Mouse (Mus musculus) embryonic facial prominence, embryonic 12.5 days (tissue): Measurements from ENCODE around the gene St3gal2. TPM values are rescaled to one million over a fixed set of nuclear protein-coding genes. Genes with fewer than 3 reads are reported as not detected.
"Not testable (repeated sequence)": the region's sequence is repeated elsewhere in the genome, so short reads cannot be mapped to it uniquely, and the experiment has no call there.

ENCODE experiments used
- ATAC-seq: fragments of 200-750 bp; cut with Nextera tagmentation; 2 replicates; pipeline ENCODE4 v1.8.0; 2017; ENCODE audit not compliant: insufficient number of reproducible peaks, insufficient read depth, low FRiP score, low TSS enrichment
- H3K27ac ChIP-seq: fragments of 300-500 bp; sonication (generic); 2 replicates; pipeline ENCODE4 v1.5.1; 2016; ENCODE audit warnings: mild to moderate bottlenecking
- H3K27me3 ChIP-seq: fragments of 300-500 bp; sonication (generic); 2 replicates; pipeline ENCODE4 v1.6.1; 2016; ENCODE audit warnings: mild to moderate bottlenecking, moderate library complexity
- H3K36me3 ChIP-seq: fragments of 300-500 bp; sonication (generic); 2 replicates; pipeline ENCODE4 v1.6.1; 2016; ENCODE audit warnings: mild to moderate bottlenecking
- H3K4me1 ChIP-seq: fragments of 300-500 bp; sonication (generic); 2 replicates; pipeline ENCODE4 v1.6.1; 2016
- H3K4me2 ChIP-seq: fragments of 300-500 bp; sonication (generic); replicated peaks from 2 replicates; pipeline ENCODE4 v1.6.1; 2016; ENCODE audit warnings: mild to moderate bottlenecking, moderate library complexity
- H3K4me3 ChIP-seq: fragments of 300-500 bp; sonication (generic); 2 replicates; pipeline ENCODE4 v1.5.1; 2016; ENCODE audit warnings: mild to moderate bottlenecking
- H3K9ac ChIP-seq: fragments of 300-500 bp; sonication (generic); 2 replicates; pipeline ENCODE4 v1.6.1; 2016; ENCODE audit warnings: mild to moderate bottlenecking, moderate library complexity
- H3K9me3 ChIP-seq: fragments of 300-500 bp; sonication (generic); 2 replicates; pipeline ENCODE4 v1.6.1; 2016; ENCODE audit warnings: mild to moderate bottlenecking, moderate library complexity
- WGBS: fragments of 180-500 bp; shearing (Covaris S2); methylation state at CpG from one replicate; pipeline ENCODE4 v1.1.7; 2016; 5-methylcytosine and 5-hydroxymethylcytosine counted together
- polyA plus RNA-seq: library from polyadenylated mRNA; unstranded; fragments of >200 nt; fragmentation: Nextera tagmentation; extraction: Ambion mirVana; gene quantifications from 2 replicates; pipeline ENCODE4 v1.2.1, GENCODE M21; 2016

Gene St3gal2
- polyA plus RNA-seq, 1 experiment from 2014 or later: 45.5 TPM

DNA sequence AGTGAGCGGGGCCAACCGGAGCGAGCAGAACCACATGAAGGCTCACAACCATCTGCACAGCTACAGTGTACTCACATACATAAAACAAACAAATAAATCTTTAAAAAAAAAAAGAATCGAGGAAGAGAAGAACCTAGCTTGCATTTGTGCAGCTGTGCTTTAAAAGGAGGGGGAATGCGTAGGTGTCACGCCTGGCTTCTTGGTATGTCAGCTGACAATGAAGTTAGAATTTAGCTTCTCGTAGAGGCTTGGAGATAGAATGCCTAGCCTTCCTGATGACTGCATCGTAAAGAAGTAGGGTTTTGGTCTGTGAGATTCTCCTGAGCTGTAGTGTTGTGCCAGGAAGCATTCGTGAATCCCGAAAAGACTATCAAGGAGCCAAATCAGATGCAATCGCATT lies 1.7 kb upstream of the St3gal2 start:
- no peak overlapping the region for H3K9ac ChIP-seq
- no peak overlapping the region for H3K4me3 ChIP-seq
- WGBS: 91% methylated on average over 11 of the region's 11 CpGs
- 0 out of 2 replicates have a peak, but pooled peaks cover 2% of the 10 kb centered on the region for H3K36me3 ChIP-seq
- H3K27me3 ChIP-seq: no peaks in the 10 kb centered on the region
- no peak overlapping the region for H3K27ac ChIP-seq
- no peaks in the 10 kb centered on the region for H3K9me3 ChIP-seq
- H3K4me1 ChIP-seq: peaks cover 19% of the 10 kb centered on the region
- no peak overlapping the region for H3K4me2 ChIP-seq
- no peak for ATAC-seq

DNA sequence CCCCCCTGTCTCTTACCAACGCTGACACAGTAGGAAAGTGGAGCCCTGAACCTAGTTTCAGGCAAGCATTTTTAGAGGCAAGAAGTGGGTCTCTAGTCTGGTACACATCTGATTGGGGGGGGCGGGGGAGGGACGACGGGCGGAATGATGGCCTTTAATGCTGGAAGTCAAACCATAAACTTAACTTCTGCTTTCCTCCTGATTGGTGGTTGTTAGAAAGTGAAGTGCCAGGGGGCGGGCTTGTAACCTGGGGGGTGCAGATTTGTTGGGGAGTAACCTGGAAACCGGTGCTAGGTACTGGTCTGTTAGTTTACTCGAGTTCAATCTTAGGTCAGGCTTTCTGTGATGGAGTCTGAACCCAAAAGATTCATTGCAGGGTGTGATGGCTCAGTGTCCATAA lies 1.3 kb upstream of the St3gal2 start:
- 68% methylated on average over 8 of the region's 8 CpGs for WGBS
- no peak overlapping the region for H3K9ac ChIP-seq
- H3K9me3 ChIP-seq: no peaks in the 10 kb centered on the region
- H3K27ac ChIP-seq: no peak overlapping the region
- ATAC-seq: no peak
- H3K36me3 ChIP-seq: 0 out of 2 replicates have a peak, but pooled peaks cover 2% of the 10 kb centered on the region
- no peak overlapping the region for H3K4me3 ChIP-seq
- no peaks in the 10 kb centered on the region for H3K27me3 ChIP-seq
- peaks cover 19% of the 10 kb centered on the region for H3K4me1 ChIP-seq
- no peak overlapping the region for H3K4me2 ChIP-seq

DNA sequence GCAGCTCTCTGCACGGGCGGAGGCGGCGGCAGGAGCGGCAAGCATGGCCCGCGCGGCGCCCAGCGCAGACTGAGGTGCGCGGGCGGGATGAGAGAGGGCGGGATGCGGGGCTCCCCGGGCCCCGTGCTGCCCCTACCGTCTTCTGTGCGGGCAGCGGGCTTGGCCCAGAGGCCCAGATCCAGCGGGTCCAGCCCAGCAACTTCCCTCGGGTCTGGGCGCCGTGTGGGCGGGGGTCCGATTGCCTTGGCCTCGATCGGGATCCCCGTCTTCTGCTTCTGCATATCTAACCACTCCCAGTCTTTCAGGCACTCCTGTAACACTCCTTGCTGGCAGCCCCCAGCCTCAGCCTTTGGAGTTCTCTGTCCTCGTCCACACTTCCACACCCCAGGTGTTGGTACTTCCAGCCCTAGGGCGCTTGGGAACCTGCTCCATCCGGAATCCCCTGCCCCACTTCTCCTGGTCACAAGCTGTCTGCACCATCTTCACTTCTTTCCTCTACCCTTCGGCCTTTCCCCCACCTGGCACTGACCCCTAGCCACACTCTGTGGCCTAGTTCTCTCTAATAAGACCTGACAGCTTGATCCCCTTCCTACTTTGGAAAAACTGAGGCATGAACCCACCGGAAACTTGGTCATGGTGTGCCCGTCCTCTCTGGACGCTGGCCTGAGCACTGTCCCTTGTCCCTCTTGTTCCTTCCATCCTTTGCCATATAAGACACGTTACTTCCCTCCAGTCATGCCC lies 480 bp downstream of the St3gal2 start:
- Histone ChIP-seq H3K4me3 (peak overlapping the region; percentile 79), H3K4me2 (peak overlapping the region; percentile 90), H3K27me3 (no peaks in the 10 kb centered on the region), H3K36me3 (0 out of 2 replicates have a peak, but pooled peaks cover 2% of the 10 kb centered on the region), H3K9ac (peak overlapping the region; percentile 96), H3K27ac (peak overlapping the region; percentile 92), H3K4me1 (peaks cover 19% of the 10 kb centered on the region), H3K9me3 (no peaks in the 10 kb centered on the region)
- ATAC-seq: peak; percentile 68; the same call in 1 of the 2 replicates
- WGBS: 2% methylated on average over 19 of the region's 37 CpGs

DNA sequence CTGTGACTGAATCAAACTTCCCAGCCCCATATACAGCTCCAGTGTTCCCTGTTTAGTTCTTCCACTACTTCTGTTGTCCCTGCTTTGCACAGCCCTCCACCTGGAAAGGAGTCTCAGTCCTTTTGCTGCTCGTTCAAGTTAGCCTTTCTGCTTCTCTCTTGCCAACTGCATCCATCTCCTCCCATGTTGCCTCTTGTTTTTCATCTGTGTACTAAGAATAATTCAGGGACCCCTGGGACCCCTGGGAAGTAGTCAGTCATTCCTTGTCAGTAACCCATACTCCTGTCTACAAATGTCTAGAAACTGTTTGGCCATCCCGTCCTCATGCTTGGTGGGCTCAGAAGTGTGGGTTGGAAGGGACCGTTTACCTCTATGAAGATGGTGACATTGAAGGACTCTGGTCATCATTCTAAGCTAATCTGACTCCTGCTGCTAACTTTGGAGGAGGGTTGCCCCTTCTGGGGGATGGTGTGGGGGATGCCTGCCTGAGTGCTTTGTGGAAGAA lies 1.1 kb downstream of the St3gal2 start:
- Histone ChIP-seq H3K27me3 (no peaks in the 10 kb centered on the region), H3K9me3 (no peaks in the 10 kb centered on the region), H3K36me3 (0 out of 2 replicates have a peak, but pooled peaks cover 2% of the 10 kb centered on the region), H3K4me2 (peak overlapping the region; percentile 90), H3K4me3 (peak overlapping the region; percentile 79), H3K9ac (peak overlapping the region; percentile 96), H3K27ac (peak overlapping the region; percentile 92), H3K4me1 (peaks cover 19% of the 10 kb centered on the region)
- 9% methylated on average over 3 of the region's 3 CpGs for WGBS
- ATAC-seq: no peak

DNA sequence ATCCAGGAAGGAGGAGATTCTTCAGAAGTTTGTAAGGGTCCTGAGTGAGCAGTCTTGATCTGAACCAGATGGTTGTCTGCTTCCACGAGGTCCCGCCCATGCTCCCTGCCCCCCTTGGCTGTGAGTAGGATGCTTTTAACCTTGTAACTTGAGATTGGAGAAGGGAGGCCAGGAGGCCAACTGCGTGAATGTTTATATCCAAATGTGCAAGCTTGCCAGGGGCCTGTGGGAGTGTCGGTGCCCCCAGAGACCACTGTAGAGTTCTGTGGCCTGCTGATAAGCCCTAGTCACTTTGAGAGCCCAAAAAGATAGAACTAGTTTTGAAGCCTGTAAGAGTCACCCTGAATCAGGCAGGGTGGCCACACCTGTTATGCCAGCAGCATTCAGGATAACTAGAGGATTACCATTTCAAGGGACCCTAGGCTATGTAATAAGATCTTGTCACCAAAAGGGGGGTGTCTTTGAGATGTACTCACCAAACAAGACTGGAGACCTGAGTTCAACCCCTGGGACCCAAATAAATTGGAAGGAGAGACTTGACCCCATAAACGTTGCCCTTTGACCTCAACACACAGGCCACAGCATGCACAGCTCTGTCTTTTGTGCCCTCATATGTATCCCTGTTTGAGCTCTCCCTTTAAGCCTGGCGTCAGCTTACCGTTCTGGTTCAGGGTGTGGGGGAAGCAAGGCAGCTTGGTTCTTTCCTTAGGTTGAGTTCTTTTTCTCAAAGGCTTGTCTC lies 1.9 kb downstream of the St3gal2 start:
- H3K27ac ChIP-seq: peak overlapping the region; percentile 92
- no peaks in the 10 kb centered on the region for H3K27me3 ChIP-seq
- peak overlapping the region; percentile 79 for H3K4me3 ChIP-seq
- H3K36me3 ChIP-seq: 0 out of 2 replicates have a peak, but pooled peaks cover 2% of the 10 kb centered on the region
- no peak for ATAC-seq
- H3K9me3 ChIP-seq: no peaks in the 10 kb centered on the region
- H3K9ac ChIP-seq: peak overlapping the region; percentile 96; the same call in 1 of the 2 replicates
- peak overlapping the region; percentile 90 for H3K4me2 ChIP-seq
- peaks cover 24% of the 10 kb centered on the region for H3K4me1 ChIP-seq
- WGBS: 5% methylated on average over 7 of the region's 7 CpGs

DNA sequence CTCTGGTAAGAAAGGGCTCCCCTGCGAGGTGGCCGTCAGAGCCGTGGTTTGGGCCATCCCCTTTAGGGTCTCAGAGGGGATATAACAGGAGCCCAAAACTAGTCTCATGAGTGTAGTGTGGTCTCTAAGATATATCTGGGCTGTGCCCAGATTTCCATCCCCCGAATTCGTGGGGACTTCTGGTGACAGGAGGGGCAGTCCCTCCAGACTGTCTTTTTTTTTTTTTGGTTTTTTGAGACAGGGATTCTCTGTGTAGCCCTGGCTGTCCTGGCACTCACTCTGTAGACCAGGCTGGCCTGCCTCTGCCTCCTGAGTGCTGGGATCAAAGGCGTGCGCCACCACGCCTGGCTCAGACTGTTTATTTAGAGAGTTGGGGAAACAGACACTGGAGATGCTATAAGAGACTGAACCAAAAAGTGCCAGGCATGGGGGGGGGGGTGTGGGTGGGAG lies 6.0 kb downstream of the St3gal2 start:
- H3K4me1 ChIP-seq: peaks cover 25% of the 10 kb centered on the region
- 90% methylated on average over 8 of the region's 8 CpGs for WGBS

DNA sequence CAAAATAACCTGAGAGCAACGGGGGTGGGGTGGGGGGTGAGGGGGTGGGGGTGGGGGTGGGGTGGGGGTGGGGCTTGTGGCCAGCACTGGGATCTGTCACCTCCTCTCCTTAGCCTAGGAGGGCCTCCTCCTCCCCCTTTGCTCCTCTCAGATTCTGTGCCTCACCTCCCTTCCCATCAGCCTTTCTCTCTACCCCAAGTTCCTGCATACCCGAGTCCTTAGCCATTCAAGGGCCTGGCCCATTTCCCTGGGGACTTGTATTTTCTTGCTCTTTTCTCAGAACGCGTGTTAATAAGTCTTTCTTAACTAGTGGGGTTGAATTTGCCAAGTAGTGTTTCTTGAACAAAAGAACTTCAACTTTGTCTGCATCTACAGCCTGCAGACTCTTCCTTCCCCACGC lies 7.0 kb downstream of the St3gal2 start:
- Histone ChIP-seq H3K9me3 (no peaks in the 10 kb centered on the region), H3K4me3 (no peak overlapping the region), H3K4me1 (peaks cover 15% of the 10 kb centered on the region), H3K27ac (no peak overlapping the region), H3K4me2 (no peak overlapping the region), H3K27me3 (no peaks in the 10 kb centered on the region), H3K36me3 (peaks cover 10% of the 10 kb centered on the region; the same call in 1 of the 2 replicates), H3K9ac (no peak overlapping the region)
- WGBS: 52% methylated on average over 5 of the region's 5 CpGs
- ATAC-seq: no peak

More for the DNA sequence above, 6.0 kb downstream of the St3gal2 start:
- H3K4me3 ChIP-seq: no peak overlapping the region
- H3K9me3 ChIP-seq: no peaks in the 10 kb centered on the region
- no peak overlapping the region for H3K27ac ChIP-seq
- peaks cover 9% of the 10 kb centered on the region; the same call in 1 of the 2 replicates for H3K36me3 ChIP-seq
- no peak overlapping the region for H3K9ac ChIP-seq
- H3K27me3 ChIP-seq: no peaks in the 10 kb centered on the region
- H3K4me2 ChIP-seq: no peak overlapping the region
- ATAC-seq: no peak

DNA sequence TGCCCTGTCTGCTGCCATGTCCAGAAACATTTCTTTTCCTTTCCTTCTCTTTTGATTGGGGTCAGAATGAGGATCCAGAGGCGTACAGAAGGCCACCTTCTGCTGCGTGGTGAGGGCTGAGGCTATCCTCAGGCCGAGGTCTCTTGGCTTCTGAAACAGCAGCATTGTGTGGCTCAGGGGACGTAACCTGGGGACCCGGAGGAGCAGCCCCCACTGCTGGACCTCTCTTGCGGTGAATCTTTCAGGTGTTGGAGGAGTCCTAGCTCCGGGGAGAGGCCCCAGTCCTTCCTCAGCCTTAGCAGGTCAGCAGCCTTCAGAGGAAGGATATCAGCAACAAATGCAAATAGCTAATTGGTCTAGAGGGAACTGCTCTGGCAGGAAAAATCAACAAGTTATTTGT lies 8.7 kb downstream of the St3gal2 start:
- ATAC-seq: no peak
- Histone ChIP-seq H3K4me3 (no peak overlapping the region), H3K36me3 (peaks cover 8% of the 10 kb centered on the region; the same call in 1 of the 2 replicates), H3K27ac (no peak overlapping the region), H3K9me3 (no peaks in the 10 kb centered on the region), H3K4me2 (no peak overlapping the region), H3K27me3 (no peaks in the 10 kb centered on the region), H3K9ac (no peak overlapping the region), H3K4me1 (peaks cover 10% of the 10 kb centered on the region; the same call in 1 of the 2 replicates)
- 82% methylated on average over 7 of the region's 7 CpGs for WGBS

DNA sequence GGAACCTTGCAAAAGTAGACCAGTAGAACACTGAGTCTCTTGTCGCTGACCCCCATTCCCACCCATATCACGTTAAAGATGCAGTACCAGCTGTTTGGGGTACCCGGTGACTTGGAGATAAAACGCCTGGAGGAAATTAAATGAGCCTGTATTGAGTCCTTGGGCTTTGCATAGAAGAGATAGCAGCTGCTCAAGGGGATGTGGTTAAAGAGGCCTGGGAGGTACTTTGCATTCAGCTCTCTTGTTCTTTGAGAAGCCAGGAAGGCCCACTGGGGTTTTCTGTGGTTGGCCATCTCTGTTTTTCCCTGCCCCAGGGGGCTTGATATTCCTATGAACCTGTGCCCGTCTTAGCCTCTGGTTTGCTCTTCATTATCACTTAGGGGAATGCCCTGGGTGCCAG lies 9.3 kb downstream of the St3gal2 start:
- no peak overlapping the region for H3K9ac ChIP-seq
- no peak overlapping the region for H3K4me3 ChIP-seq
- H3K4me1 ChIP-seq: peaks cover 10% of the 10 kb centered on the region; the same call in 1 of the 2 replicates
- H3K4me2 ChIP-seq: no peak overlapping the region
- peaks cover 8% of the 10 kb centered on the region; the same call in 1 of the 2 replicates for H3K36me3 ChIP-seq
- no peaks in the 10 kb centered on the region for H3K27me3 ChIP-seq
- no peak overlapping the region for H3K27ac ChIP-seq
- H3K9me3 ChIP-seq: no peaks in the 10 kb centered on the region
- WGBS: 61% methylated on average over 5 of the region's 5 CpGs
- no peak for ATAC-seq

DNA sequence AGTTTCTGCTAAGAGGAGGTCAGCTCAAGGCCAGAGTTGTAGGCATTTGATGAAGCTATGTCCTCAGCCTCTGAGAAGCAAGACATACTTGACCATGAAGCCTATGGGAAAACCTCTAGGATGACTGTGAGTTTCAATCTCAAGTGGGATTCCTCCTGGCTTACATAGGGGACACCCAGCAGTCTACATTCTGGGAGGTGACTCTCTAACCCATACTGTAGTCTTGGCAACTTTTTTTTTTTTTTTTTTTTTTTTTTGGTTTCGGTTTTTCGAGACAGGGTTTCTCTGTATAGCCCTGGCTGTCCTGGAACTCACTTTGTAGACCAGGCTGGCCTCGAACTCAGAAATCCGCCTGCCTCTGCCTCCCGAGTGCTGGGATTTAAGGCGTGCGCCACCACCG lies 9.9 kb downstream of the St3gal2 start:
- not testable (repeated sequence) for ATAC-seq

DNA sequence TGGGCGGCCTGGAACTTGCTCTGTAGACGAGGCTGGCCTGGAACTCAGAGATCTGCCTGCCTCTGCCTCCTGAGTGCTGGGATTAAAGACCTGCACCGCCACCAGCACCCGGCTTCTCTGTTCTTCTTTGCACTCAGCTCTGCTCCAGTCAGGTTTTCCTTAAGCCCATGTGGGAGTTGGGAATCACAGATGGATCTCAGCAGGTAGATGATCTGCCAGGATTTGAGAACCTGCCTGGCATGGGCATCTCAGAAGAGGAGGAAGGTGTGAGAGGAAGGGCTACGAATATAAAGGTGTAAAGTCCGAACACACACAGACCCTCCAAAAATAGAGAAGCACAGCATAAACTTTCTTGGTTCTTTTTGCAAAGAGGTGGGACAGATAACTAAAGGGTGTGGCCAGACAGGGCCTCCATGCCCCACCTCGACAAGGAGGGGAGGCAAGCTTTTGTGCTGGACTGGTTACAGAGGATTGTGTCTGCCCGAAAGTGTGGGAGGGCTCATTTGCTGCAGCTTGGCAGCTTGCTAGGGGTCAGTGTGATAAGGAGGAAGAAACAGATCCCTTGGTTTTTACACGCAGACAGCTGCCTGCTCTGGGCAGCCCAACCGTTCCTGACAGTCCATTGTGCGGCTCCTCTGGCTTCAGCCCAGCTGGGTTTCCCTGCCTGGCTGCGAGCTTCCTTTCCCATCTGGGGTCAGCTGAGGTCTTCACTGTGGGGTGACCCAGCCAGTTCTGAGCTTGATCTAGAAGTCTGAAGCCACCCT lies 11.6 kb downstream of the St3gal2 start:
- Histone ChIP-seq H3K4me2 (no peak overlapping the region), H3K27me3 (no peaks in the 10 kb centered on the region), H3K9ac (no peak overlapping the region), H3K4me1 (peaks cover 8% of the 10 kb centered on the region; the same call in 1 of the 2 replicates), H3K36me3 (peaks cover 8% of the 10 kb centered on the region; the same call in 1 of the 2 replicates), H3K9me3 (no peaks in the 10 kb centered on the region), H3K4me3 (no peak overlapping the region), H3K27ac (no peak overlapping the region)
- ATAC-seq: no peak
- 74% methylated on average over 12 of the region's 12 CpGs for WGBS

More for the DNA sequence above, 9.9 kb downstream of the St3gal2 start:
- H3K27ac ChIP-seq, H3K9me3 ChIP-seq, H3K4me1 ChIP-seq, H3K9ac ChIP-seq, H3K36me3 ChIP-seq, H3K4me2 ChIP-seq, H3K27me3 ChIP-seq, H3K4me3 ChIP-seq: not testable (repeated sequence)
- 96% methylated on average over 6 of the region's 8 CpGs for WGBS
